12 mouse cellular contexts compared by ENCODE assay signal in the genomic region with DNA sequence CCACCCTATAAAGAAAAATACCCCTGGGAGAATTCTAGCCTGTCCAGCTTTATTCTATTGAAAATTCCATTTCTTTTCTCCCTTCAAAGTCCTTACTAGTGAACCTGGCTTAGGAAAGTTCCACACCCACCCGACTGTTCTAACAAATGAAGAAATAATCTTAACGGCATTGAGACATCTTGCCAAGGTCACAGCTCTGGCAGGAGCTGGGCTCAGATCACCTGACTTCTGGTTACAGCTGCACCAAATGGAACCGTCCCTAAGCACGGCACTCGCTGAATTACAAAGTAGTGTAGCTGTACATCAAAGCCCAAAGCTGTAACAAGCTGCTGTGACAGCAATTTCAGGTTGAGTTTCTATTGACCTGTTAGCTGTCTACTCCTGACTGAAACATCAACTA.
DNase-seq lines count a peak whose midpoint lies in the region; ATAC-seq lines count a peak whose summit lies in the region.
"Had no signal": no experiment of that assay in that cellular context is flagged by ENCODE, and none has a peak within 500 bp of the region (broad histone marks: within the 10 kb centered on the region; RNA-seq: fewer than 3 reads in every experiment).

No protein-coding gene starts in this region.

- no peaks in the 10 kb centered on the region for H3K27me3 ChIP-seq in kidney, embryonic 14.5 days (ENCODE audit: control insufficient read depth, insufficient read depth, low read length)
- H3K27me3 ChIP-seq: neural tube, embryonic 12.5 days had no signal

- ATAC-seq in kidney, embryonic 14.5 days (ENCODE audit: low FRiP score, low TSS enrichment) = no peak
- ATAC-seq: activated CD4-positive, CD25-positive, alpha-beta regulatory T cell, adult 4 months had no signal

- DNase-seq in kidney, adult 11 months = peak; percentile 61
- DNase-seq in adrenal gland, adult 2 months = peak; percentile 72
- peak; percentile 67 for DNase-seq in adrenal gland, postnatal 10 days
- DNase-seq in kidney, adult 9 months = peak; percentile 51
- no peak for DNase-seq in lung, postnatal 14 days
- no peak for DNase-seq in spleen, postnatal 14 days (ENCODE audit: low spot score in 2 of 2)
- DNase-seq: cerebellum, adult 9-10 months; gastrocnemius, postnatal 36 days had no signal

- no peaks in the 10 kb centered on the region for H3K4me1 ChIP-seq in kidney, embryonic 14.5 days (ENCODE audit: control insufficient read depth, insufficient read depth, low read length)
- H3K4me1 ChIP-seq: neural tube, embryonic 12.5 days had no signal

- no peak overlapping the region for H3K9ac ChIP-seq in kidney, embryonic 14.5 days (ENCODE audit: low read depth, low read length)
- H3K9ac ChIP-seq: neural tube, embryonic 12.5 days had no signal

- no peak overlapping the region for H3K4me2 ChIP-seq in kidney, embryonic 14.5 days (replicated peaks; ENCODE audit: low read depth, low read length)
- H3K4me2 ChIP-seq: neural tube, embryonic 12.5 days had no signal

- H3K36me3 ChIP-seq in kidney, embryonic 14.5 days (ENCODE audit: control insufficient read depth, insufficient read depth, low read length) = no peaks in the 10 kb centered on the region
- H3K36me3 ChIP-seq: neural tube, embryonic 12.5 days had no signal

- WGBS in kidney, embryonic 14.5 days = 49% methylated on average over 5 of the region's 5 CpGs

- H3K27ac ChIP-seq in kidney, embryonic 14.5 days (ENCODE audit: low read depth, low read length) = no peak overlapping the region
- H3K27ac ChIP-seq: neural tube, embryonic 12.5 days had no signal

- no peak overlapping the region for H3K4me3 ChIP-seq in kidney, embryonic 14.5 days (ENCODE audit: low read length)
- H3K4me3 ChIP-seq: erythroblast, embryonic 14.5 days; neural tube, embryonic 12.5 days had no signal

- H3K9me3 ChIP-seq in kidney, embryonic 14.5 days (ENCODE audit: control insufficient read depth, low read length) = no peaks in the 10 kb centered on the region
- H3K9me3 ChIP-seq: neural tube, embryonic 12.5 days had no signal

Comparison
In these comparisons a context has a peak if more than half of its experiments do, and no peak if none do; other contexts are left out.
1. DNase-seq: peak in kidney, adult 11 months (single experiment), adrenal gland, adult 2 months (single experiment), adrenal gland, postnatal 10 days (single experiment) and kidney, adult 9 months (single experiment); none in lung, postnatal 14 days (single experiment) and spleen, postnatal 14 days (0 of 2).